Mouse (Mus musculus): Measurements from ENCODE around the gene Apip.

- TF ChIP-seq CHD2 (IDR thresholded peaks at IDR 0.05; ENCODE audit: low read depth, low read length) (no peak), ZNF384 (IDR thresholded peaks at IDR 0.05; ENCODE audit: low read depth, low read length) (no peak)
These were observed 13.0 kb downstream of the Apip start for GRCm38 (mm10) chr2:103086432-103086831.
